Mouse (Mus musculus) kidney, postnatal 14 days (tissue): ENCODE measurements around the gene Fam214a.

Source experiments
- DNase-seq: peaks from one replicate; pipeline ENCODE4 v3.0.0; 2022; ENCODE audit warnings: mixed read lengths

Fam214a gene

DNA sequence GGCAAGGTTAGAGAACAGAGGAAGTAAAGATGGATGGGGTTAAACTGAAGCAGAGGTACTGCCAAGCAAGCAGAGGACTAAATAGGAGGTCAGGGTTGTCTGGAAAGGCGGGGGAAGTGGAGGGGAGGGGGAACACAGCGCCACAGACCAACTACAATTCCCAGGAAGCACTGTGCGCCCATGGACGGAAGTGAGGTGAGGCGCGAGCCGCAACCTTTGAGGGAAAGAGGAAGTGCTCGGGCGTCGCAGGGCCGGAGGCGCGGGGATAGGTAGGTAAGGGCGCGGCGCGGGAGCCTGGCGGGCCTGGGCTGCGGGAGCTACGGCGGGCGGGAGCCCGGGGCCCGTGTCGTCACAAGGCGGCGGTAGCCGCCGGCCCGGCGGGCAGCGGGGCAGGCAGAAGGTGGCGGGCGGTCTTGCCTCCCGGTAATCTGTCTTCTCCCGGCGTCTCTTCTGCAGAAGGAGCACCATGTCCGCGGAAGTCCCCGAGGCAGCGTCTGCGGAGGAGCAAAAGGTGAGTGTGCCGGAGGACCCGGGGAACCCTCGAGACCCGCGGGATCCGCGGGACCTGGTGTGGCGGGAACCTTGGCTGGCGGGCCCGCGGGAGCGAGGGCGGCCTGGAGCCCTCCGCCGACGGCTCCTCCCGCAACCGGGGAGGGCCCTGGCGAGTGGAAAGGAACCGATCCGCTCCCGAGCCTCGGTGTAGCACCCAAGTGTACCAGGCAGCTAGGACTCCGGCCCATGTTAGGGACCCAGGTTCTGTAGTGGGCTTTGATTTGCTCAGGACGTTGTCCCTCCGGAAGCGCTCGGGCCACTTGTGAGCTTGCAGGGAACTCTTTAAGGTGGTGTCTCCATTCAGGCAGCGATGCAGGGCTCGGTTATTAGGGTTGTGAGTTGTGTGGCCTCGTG lies 85.0 kb downstream of the Fam214a start, which contains the start of gene Arpp19:
Gene Arpp19, plus strand, starts transcription at position 164 of the 906 bp plus-strand sequence.
- peak; percentile 91 for DNase-seq

DNA sequence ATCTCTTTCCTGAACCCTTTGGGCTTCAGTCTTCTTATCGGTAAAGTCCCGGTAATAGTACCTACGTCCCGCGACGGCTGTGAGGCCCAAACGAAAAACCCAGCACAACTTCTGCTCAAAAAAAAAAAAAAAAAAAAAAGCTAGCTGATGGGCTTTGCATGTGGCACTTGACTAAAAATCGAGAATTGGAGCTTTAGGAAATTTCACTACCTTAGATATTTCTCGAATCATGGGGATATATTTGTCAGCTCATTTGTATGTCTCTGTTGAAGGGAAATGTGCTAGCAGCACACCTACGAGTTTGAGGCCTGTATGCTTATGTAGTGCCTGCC lies 85.6 kb downstream of the Fam214a start:
- no peak for DNase-seq

DNA sequence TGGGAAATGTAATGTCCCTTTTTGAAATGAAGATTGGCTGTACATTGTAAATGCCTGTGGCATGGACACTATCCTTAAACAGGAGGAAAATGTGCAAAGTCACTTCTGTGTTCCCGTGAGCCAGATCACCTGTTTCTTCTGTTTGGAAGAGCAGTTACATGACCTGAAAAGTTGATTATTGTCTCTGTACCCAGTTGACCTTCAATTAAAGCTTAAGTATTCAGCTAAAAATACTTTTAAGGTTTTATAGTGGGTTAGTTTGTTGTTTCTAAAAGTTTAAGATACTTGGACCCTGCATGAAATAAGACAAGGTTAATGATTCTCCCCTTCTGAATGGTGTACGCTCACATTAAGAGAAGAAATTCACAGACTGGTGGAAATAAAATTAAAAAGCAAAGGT lies 87.9 kb downstream of the Fam214a start:
- DNase-seq, result no peak

DNA sequence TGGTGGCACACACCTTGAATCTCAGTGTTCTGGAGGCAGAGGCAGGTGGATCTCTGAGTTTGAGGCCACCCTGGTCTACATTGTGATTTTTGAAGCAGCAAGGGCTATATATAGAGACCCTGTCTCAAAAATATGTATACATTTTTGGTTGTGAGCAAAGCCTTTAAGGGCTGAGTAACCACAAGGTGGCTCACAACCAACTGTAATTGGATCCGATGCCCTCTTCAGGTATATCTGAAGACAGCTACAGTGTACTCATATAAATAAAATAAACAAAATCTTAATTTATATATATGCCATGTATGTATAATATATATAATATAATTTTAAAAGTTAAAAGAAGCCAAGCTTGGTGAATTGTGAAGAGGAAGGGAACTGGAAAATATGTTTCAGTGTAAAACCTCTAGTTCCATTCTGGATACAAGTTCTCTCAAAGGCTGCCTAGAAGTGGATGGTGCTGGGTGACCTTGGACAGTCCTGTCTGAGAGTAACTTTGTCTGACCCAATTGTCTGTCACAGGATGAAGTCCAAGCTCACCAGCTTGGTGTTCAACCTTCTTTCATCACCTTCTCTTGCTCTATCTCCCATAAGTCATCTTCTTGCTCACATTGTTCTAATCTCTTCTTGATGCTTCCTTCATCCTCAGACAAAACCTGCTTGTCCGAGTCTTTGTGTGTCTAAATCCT lies 89.3 kb downstream of the Fam214a start:
- no peak for DNase-seq

GRCm38 (mm10) chr9:75043191-75043590 lies 90.5 kb downstream of the Fam214a start:
- DNase-seq, result no peak

DNA sequence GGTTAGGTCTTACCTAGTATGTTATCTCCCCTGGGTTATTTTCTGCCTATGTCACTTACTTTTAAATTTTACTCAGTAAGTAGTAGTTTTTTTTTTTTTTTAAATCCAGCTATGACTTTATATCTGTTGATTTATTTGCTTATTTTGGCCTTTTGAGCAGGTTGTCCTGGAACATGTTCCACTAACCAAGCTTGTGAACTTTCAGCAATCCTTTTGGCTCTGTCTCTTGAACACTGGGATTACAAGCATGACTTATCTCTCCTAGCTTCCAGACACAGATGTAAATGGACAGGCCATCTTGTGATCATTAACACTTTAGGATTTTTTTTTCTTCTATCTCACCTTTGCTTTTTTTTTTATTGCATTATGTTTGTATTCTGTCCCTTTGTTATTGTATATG lies 94.4 kb downstream of the Fam214a start:
- no peak for DNase-seq

GRCm38 (mm10) chr9:75049100-75049499 lies 96.4 kb downstream of the Fam214a start:
- no peak for DNase-seq

- DNase-seq, result peak; percentile 79
Observed at GRCm38 (mm10) chr9:75050003-75050402, 97.3 kb downstream of the Fam214a start.

DNA sequence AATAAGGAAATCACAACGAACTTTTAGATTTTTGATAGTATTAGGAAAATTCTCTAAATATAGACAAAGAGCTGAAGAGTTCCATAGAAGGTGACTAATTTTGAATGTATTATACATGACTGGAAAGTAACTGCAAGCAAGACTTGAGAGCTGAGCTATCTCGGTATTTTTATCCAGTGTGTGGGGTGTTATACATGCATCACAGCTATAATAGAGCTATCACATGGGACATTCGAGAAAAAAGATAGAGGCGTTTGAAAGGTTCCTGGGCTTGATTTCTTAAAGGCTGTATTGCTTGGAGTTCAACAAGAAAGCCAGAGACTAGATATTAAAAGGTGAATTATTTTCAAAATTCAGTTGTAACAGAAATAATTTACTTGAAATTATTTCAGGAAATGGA lies 99.2 kb downstream of the Fam214a start:
- DNase-seq, result no peak

- DNase-seq, result no peak
Observed at GRCm38 (mm10) chr9:75055046-75055445, 102.4 kb downstream of the Fam214a start.

DNA sequence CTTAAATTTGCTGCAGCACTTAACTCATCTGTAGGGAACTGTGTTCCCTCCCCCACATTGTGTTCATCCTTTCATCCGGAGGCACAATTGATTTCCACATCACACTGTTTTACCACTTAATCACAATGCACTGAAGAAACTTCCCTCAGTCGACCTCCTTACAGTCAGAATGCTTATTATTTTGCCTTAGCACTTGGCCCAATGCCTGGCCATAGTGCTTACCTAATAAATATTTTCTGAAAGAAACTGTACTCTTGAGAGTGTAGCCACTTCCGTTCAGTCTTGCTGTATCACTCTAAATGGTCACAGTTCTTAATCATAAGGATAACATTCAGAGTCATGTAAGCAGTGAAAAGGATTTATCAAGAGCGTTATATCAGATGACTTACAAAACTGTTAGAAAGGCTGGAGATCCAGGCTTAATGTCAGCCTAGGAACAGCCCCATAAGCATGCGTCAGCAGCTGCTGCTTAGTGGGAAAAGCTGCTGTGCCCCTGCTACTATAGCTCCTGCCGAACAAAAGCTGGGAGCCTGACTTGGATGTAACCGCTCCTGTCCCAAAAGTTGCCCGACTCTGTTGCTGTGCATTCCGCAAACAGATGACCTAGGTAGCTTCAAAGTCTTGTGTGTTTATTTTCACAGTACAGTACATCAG lies 112.1 kb downstream of the Fam214a start:
- DNase-seq, result no peak

GRCm38 (mm10) chr9:75070457-75071028 lies 117.9 kb downstream of the Fam214a start, which contains the start of gene Myo5a:
TSS of gene Myo5a (plus strand) at chr9:75071015.
- DNase-seq, result no peak

- peak; percentile 86 for DNase-seq
Observed at GRCm38 (mm10) chr9:75071029-75071705, 118.5 kb downstream of the Fam214a start.

DNA sequence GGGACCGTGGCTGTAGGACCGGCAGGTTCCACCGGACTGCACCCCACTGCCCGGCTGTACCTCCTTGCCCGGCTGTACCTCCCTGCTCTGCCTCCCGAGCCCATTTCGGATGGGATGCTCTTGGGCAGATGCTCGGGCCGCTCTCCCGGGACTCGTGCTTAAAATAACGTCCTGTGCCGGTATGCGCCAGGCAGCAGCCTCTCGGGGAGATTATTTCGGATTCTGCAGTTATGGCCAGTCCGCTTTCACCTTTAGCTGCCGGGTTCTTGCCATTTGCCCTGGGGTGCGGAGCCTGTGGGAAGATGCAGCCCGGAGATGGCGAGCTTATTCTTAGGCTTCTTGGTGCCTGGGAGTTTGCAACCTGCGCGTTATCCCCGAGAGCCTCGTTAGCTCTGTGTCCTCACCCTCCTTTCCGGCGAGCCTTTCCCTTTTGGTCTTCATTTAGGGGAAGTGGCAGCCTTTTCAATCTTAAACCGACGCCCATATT lies 119.1 kb downstream of the Fam214a start:
- no peak for DNase-seq

DNA sequence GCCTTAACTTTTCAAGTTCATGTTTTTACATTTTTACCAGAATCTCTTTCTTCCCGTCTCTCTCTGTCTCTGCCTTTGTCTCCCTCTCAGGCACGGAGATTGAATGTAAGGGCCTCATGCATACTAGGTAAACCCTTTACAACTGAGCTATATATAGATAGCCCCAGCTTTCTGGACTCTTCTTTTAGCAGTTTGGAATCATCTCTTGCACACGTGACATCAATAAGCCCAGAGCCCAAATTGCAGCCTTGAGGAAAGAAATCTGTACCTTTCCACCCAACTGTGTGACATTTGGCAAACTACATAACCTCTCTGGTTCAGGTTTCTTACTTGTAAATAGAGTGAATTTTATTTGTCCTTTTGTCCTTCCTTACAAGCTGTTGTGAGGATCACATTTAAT lies 119.7 kb downstream of the Fam214a start:
- DNase-seq, result no peak

DNA sequence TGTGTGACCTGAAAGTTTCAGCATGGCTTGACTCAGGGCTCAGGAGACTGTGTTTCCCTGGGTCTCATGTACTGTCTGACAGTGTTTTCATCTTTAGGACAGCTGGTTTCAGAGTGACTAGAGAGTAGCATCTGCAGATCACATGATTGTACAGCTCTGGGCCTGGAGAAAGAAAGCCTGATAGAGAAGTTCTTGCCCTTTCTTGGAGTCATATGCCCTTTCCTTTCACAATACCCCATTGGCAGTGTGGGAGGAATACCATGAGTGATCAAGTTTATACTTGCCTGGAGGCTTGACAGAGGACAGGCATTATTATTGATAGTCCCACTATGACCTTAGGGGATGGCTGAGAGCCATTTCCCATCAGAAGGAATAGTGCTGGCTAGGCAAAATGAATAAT lies 124.5 kb downstream of the Fam214a start:
- DNase-seq, result no peak
